Mouse (Mus musculus) E14TG2a.4 (cell line): ENCODE measurements around the gene Sele.

Experiments
- H3K27me3 ChIP-seq: 2 replicates; pipeline ENCODE4 v1.6.1; 2014; ENCODE audit warnings: low read length, control low read depth; ENCODE audit not compliant: insufficient read depth
- H3K36me3 ChIP-seq: 2 replicates; pipeline ENCODE4 v1.6.1; 2014; ENCODE audit warnings: low read length, control low read depth; ENCODE audit not compliant: insufficient read depth
- H3K4me1 ChIP-seq: replicated peaks from 2 replicates; pipeline ENCODE4 v1.6.1; 2014; ENCODE audit warnings: low read depth, low read length, control low read depth
- H3K4me3 ChIP-seq: replicated peaks from 2 replicates; pipeline ENCODE4 v1.5.1; 2014; ENCODE audit warnings: mild to moderate bottlenecking, low read length
- H3K9me3 ChIP-seq: 2 replicates; pipeline ENCODE4 v1.6.1; 2014; ENCODE audit warnings: low read length, control low read depth
- CTCF ChIP-seq: conservative IDR thresholded peaks from 2 replicates; pipeline ENCODE4 v1.5.1; 2014; ENCODE audit warnings: low read length
- NANOG ChIP-seq: IDR thresholded peaks from 2 replicates; pipeline ENCODE4 v1.6.1; 2014; ENCODE audit warnings: borderline replicate concordance, low read length, mixed read lengths
- POU5F1 ChIP-seq: IDR thresholded peaks from 2 replicates; pipeline ENCODE4 v1.6.1; 2014; ENCODE audit warnings: low read length, borderline replicate concordance

Sele gene

DNA sequence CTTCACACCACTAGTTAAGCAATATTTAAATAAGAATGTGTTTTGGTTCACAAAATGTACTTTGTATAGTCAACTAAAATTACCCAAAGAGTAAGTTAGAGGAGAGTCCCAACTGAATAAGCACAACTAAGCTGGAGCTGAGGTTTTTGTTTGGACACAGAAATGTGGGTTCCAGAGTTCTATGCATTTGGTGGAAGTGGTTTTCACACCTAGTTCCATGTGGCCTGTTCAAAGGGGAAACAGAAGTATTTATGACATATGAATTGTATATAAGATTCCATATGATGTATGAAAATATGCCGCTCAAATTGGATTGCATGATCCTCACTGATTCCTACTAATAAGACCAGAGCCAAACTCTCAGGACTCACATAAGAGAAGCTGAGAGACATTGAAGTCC lies 27.4 kb downstream of the Sele start:
- Histone ChIP-seq H3K36me3 (no peaks in the 10 kb centered on the region), H3K4me3 (no peak overlapping the region), H3K27me3 (no peaks in the 10 kb centered on the region), H3K4me1 (0 out of 2 replicates have a peak, but pooled peaks cover 2% of the 10 kb centered on the region), H3K9me3 (no peaks in the 10 kb centered on the region)
- TF ChIP-seq CTCF: no peak
- no peak for TF ChIP-seq POU5F1
- no peak for TF ChIP-seq NANOG

DNA sequence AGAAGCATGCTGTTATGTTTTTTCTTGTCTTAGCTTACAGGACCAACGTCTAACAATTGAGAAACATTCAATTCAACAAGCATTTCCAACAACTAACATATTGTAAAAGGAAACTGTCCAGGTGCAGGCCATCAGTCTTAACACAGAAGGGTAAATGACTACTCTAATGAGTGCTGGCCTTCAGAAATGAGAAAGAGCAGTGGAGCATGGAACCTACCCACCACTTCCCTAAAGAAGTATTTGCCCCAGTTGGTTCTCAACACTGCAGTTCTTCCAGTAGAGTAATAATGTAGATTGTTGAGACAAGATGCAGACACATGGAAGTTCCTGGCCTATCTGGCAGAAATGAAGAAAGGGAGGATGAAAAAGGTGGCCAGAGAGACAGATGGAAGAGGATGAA lies 28.4 kb downstream of the Sele start:
- Histone ChIP-seq H3K36me3 (no peaks in the 10 kb centered on the region), H3K4me1 (0 out of 2 replicates have a peak, but pooled peaks cover 2% of the 10 kb centered on the region), H3K27me3 (no peaks in the 10 kb centered on the region), H3K9me3 (no peaks in the 10 kb centered on the region), H3K4me3 (no peak overlapping the region)
- TF ChIP-seq POU5F1 (no peak), CTCF (no peak), NANOG (no peak)

DNA sequence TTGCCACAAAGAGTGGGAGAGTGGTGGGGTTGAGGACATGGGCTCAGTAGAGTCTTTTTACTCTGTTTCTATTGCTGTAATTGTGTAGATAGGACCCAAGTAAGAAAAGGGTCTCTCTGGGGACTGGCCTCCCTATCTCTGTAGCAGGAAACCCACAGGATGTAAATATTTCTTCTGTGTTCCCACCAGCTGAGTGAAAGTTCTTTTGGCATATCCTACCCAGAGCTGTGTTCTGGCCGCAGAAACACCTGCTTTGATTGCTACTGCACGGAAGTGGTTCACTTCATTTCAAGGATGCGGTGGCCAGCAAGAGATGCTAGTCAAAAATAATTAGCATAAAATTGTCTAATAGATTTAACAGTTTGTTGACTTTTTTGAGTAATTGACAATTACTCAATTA lies 29.0 kb downstream of the Sele start:
- TF ChIP-seq CTCF (no peak), POU5F1 (no peak), NANOG (no peak)
- Histone ChIP-seq H3K4me3 (no peak overlapping the region), H3K36me3 (no peaks in the 10 kb centered on the region), H3K4me1 (0 out of 2 replicates have a peak, but pooled peaks cover 2% of the 10 kb centered on the region), H3K9me3 (no peaks in the 10 kb centered on the region), H3K27me3 (no peaks in the 10 kb centered on the region)

DNA sequence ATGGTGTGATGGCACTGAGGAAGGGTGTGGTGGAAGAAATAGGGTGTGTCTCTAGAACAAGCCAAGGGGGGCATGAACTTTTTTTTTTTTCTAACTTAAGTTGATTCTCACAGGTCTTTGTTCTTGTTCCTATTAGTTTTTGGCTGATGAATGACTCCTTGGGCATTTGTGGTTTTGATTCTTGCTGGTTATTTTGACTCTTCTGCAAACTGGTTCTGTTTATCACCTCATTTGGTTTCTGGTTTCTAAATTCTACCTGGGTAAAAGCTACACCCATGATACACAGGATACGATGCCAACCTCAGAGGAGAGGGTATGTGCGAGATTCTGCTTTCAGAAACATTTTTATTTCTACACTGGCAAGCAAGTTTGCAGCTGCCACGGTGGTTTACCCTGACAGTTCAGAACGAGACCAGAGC lies 30.3 kb downstream of the Sele start:
- no peaks in the 10 kb centered on the region for H3K9me3 ChIP-seq
- no peaks in the 10 kb centered on the region for H3K36me3 ChIP-seq
- 0 out of 2 replicates have a peak, but pooled peaks cover 2% of the 10 kb centered on the region for H3K4me1 ChIP-seq
- no peak for TF ChIP-seq POU5F1
- no peak overlapping the region for H3K4me3 ChIP-seq
- H3K27me3 ChIP-seq: no peaks in the 10 kb centered on the region

DNA sequence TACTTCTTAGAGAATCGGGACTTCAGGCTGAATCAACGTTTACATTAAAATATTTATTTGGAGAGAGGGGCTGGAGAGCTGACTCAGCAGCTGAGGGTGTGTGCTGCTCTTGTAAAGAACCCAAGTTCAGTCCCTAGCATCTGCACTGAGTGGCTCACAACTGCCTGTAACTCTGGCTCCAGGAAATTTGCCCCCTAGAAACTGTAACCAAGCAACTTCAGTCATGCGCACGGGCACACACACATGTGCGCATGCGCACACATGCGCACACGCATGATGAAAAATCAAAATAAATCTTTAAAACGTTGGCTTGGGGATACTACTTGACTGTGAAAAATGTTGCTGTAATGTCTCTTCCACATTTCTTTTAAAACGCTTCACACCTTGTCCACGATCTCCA lies 31.1 kb downstream of the Sele start:
- H3K36me3 ChIP-seq: no peaks in the 10 kb centered on the region
- TF ChIP-seq POU5F1: no peak
- no peak for TF ChIP-seq NANOG
- TF ChIP-seq CTCF: no peak
- H3K4me1 ChIP-seq: 0 out of 2 replicates have a peak, but pooled peaks cover 2% of the 10 kb centered on the region

DNA sequence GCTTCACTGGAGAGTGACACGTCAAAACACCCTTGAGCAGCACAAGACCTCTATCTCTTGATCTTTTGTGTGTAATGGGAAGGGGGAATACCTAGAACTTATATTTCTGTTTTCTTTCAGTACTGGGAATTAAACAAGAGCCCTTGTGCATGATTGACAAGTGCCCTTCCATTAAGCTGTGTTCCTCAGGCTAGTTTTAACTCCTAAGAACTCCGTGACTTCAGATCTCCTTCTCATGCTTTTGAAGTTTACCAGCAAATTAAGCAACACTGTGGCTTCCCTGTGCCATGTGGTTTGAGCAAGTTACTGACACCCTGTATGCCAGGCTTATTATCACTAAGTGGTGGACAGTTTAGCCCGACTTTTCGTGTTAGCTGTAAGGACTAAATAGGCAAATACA lies 35.0 kb downstream of the Sele start:
- Histone ChIP-seq H3K4me1 (0 out of 2 replicates have a peak, but pooled peaks cover 2% of the 10 kb centered on the region), H3K36me3 (no peaks in the 10 kb centered on the region), H3K9me3 (no peaks in the 10 kb centered on the region), H3K27me3 (no peaks in the 10 kb centered on the region), H3K4me3 (no peak overlapping the region)
- TF ChIP-seq NANOG: no peak
- TF ChIP-seq POU5F1: no peak
- no peak for TF ChIP-seq CTCF

More for the DNA sequence above, 31.1 kb downstream of the Sele start:
- Histone ChIP-seq H3K9me3 (no peaks in the 10 kb centered on the region), H3K27me3 (no peaks in the 10 kb centered on the region), H3K4me3 (no peak overlapping the region)

DNA sequence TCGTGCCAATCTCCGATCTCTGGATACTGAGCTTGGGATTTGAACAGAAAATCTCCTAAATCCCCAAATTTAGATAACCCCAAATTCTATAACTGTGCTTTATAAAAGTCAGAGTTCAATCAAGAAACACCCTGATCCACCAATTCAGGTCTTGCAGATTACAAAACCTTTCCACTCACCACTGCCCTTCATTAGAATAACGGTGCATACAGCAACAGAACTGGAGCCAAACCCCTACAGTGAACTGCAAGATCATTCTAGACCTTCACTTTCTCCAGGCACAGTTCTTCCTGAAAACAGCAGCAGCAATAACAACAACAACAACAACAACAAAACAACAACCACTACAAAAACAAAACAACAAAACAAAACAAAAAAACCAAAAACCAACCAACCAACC lies 38.8 kb downstream of the Sele start:
- no peaks in the 10 kb centered on the region for H3K36me3 ChIP-seq
- no peaks in the 10 kb centered on the region for H3K9me3 ChIP-seq
- H3K4me3 ChIP-seq: no peak overlapping the region
- no peaks in the 10 kb centered on the region for H3K4me1 ChIP-seq
- TF ChIP-seq NANOG (no peak), POU5F1 (no peak), CTCF (no peak)
- no peaks in the 10 kb centered on the region for H3K27me3 ChIP-seq

DNA sequence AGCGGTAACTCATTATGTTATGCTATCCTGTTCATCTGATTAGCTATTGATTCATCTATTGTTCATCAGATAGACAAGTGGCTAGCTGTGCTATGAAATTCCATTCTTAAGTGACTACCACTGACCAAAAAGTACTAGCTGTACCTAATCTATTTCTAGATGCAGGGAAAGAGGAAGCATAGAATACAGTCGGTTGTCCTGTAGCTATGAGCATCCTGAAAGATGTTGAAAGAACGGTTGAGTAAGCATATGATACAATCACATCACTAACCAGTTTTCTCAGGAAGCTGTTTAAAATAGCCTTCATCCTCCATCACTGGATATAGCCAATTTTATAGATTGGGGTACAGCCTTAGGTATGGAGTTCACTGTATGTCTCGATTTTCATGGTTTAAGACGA lies 39.8 kb downstream of the Sele start:
- no peak for TF ChIP-seq NANOG
- no peak for TF ChIP-seq POU5F1
- TF ChIP-seq CTCF: no peak
- H3K27me3 ChIP-seq: no peaks in the 10 kb centered on the region

DNA sequence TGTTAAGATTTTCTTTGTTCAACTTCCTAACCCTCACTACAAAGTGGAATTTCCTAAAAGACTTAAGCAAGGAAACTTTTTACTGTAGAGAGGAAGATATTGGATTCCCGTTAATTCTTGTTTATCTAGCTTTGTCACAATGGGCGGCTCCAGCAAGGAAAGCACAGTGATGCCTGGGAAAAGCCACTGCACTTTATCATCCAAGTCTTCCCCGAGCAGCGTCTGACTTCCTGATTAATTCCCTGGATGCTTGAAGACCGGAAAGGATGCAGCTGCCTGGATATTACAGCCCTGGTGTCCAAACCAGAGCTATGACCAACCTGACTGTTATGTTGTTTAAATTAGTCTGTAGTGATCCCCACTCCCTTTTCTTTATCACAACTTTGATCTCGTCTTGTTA lies 48.7 kb downstream of the Sele start:
- Histone ChIP-seq H3K36me3 (no peaks in the 10 kb centered on the region), H3K9me3 (no peaks in the 10 kb centered on the region), H3K4me1 (no peaks in the 10 kb centered on the region), H3K4me3 (no peak overlapping the region), H3K27me3 (no peaks in the 10 kb centered on the region)
- no peak for TF ChIP-seq POU5F1
- TF ChIP-seq CTCF: no peak
- TF ChIP-seq NANOG: no peak

More for the DNA sequence above, 39.8 kb downstream of the Sele start:
- no peaks in the 10 kb centered on the region for H3K4me1 ChIP-seq
- no peaks in the 10 kb centered on the region for H3K36me3 ChIP-seq
- no peaks in the 10 kb centered on the region for H3K9me3 ChIP-seq
- H3K4me3 ChIP-seq: no peak overlapping the region
